Mouse (Mus musculus) neutrophil, adult 83 days (primary cell): ENCODE results near the gene Calm4. TPM values are rescaled to one million over a fixed set of nuclear protein-coding genes. Genes with fewer than 3 reads are reported as not detected.

ENCODE experiments used
- total RNA-seq, 2 experiments: library from RNA; stranded (reverse); gene quantifications; one replicate each; pipeline ENCODE4 v1.2.4; 2023

Calm4 gene
- total RNA-seq: not detected

GRCm38 (mm10) chr13:3837312-3837807 is at the start of gene Calm4:
Gene Calm4 (plus strand): TSS chr13:3837757.

GRCm38 (mm10) chr13:3804186-3804585 is 33.4 kb upstream of the Calm4 start, which contains the start of gene Calml3:
Gene Calml3 (minus strand): TSS chr13:3804316.

GRCm38 (mm10) chr13:3853648-3854333 is 16.2 kb downstream of the Calm4 start, which contains the start of gene Calm5:
Gene Calm5 (plus strand): TSS chr13:3854173.

Other genes starting within 250 kb of the Calm4 start
- 10 to 100 TPM in 1 of 2 experiments, 1 to 10 TPM in 1; 8.6 to 10.7 TPM for gene Fam208b, start 226.6 kb upstream of the Calm4 start, total RNA-seq
- gene Asb13, start 203.7 kb upstream of the Calm4 start, total RNA-seq: 1 to 10 TPM; 2.2 to 2.9 TPM
- not detected for gene Calml3, start 33.4 kb upstream of the Calm4 start, total RNA-seq
- not detected for gene Calm5, start 16.4 kb downstream of the Calm4 start, total RNA-seq
- gene Net1, start 80.5 kb downstream of the Calm4 start, total RNA-seq: 10 to 100 TPM; 18.1 to 23.9 TPM
- not detected for gene Tubal3, start 80.5 kb downstream of the Calm4 start, total RNA-seq
- not detected for gene Ucn3, start 107.6 kb downstream of the Calm4 start, total RNA-seq
- not detected for gene Akr1c14, start 211.3 kb downstream of the Calm4 start, total RNA-seq